Mouse (Mus musculus) lung, adult 2 months (tissue): ENCODE measurements around the gene Sipa1l1.

Source experiments
- CTCF ChIP-seq: fragments of 200-500 bp; IDR thresholded peaks from 2 replicates; pipeline ENCODE4 v1.5.1; 2011; ENCODE audit warnings: mild to moderate bottlenecking, low read length, control low read depth; ENCODE audit not compliant: insufficient read depth
- POLR2A ChIP-seq: fragments of 200-500 bp; IDR thresholded peaks from 2 replicates; pipeline ENCODE4 v1.6.1; 2011; ENCODE audit warnings: low read depth, mild to moderate bottlenecking, control low read depth, low read length, borderline replicate concordance; ENCODE audit errors: extremely low read depth

- TF ChIP-seq CTCF (no peak), POLR2A (no peak)
Observed at GRCm38 (mm10) chr12:82294906-82295887, 126.1 kb downstream of the Sipa1l1 start.
